Mouse (Mus musculus): ENCODE data around the gene Lmln. TPM values are rescaled to one million over a fixed set of nuclear protein-coding genes. Genes with fewer than 3 reads are reported as not detected.
"Not testable (repeated sequence)": the region's sequence is repeated elsewhere in the genome, so short reads cannot be mapped to it uniquely, and the experiment has no call there.

Lmln gene
- polyA plus RNA-seq, 1 experiment: 0.02 TPM

GRCm38 (mm10) chr16:33169471-33170034, 107.2 kb downstream of the Lmln start:
- Histone ChIP-seq H3K27me3 (replicated peaks) (peaks cover 2% of the 10 kb centered on the region), H3K9me3 (peaks cover 12% of the 10 kb centered on the region), H3K36me3 (replicated peaks; ENCODE audit: low read length) (no peaks in the 10 kb centered on the region), H3K4me1 (peaks cover 6% of the 10 kb centered on the region), H3K4me3 (replicated peaks) (peak overlapping the region; percentile 7)
- TF ChIP-seq GATA1 (IDR thresholded peaks at IDR 0.05; ENCODE audit: borderline replicate concordance, low read length) (no peak), FLI1 (IDR thresholded peaks at IDR 0.05; ENCODE audit: low read length) (no peak)

GRCm38 (mm10) chr16:33170716-33171587, 108.6 kb downstream of the Lmln start:
- Histone ChIP-seq H3K4me3 (replicated peaks) (no peak overlapping the region), H3K4me1 (peaks cover 10% of the 10 kb centered on the region), H3K36me3 (replicated peaks; ENCODE audit: low read length) (no peaks in the 10 kb centered on the region), H3K9me3 (peaks cover 16% of the 10 kb centered on the region), H3K27me3 (replicated peaks) (peaks cover 4% of the 10 kb centered on the region)
- TF ChIP-seq FLI1 (IDR thresholded peaks at IDR 0.05; ENCODE audit: low read length) (no peak), GATA1 (IDR thresholded peaks at IDR 0.05; ENCODE audit: borderline replicate concordance, low read length) (no peak)

- TF ChIP-seq FLI1 (IDR thresholded peaks at IDR 0.05; ENCODE audit: low read length) (no peak), GATA1 (IDR thresholded peaks at IDR 0.05; ENCODE audit: borderline replicate concordance, low read length) (no peak)
- Histone ChIP-seq H3K27me3 (replicated peaks) (peaks cover 4% of the 10 kb centered on the region), H3K4me1 (peaks cover 10% of the 10 kb centered on the region), H3K4me3 (replicated peaks) (no peak overlapping the region), H3K36me3 (replicated peaks; ENCODE audit: low read length) (no peaks in the 10 kb centered on the region), H3K9me3 (peaks cover 16% of the 10 kb centered on the region)
Observed at GRCm38 (mm10) chr16:33171800-33172199, 109.5 kb downstream of the Lmln start.

GRCm38 (mm10) chr16:33173151-33173550, 110.8 kb downstream of the Lmln start:
- Histone ChIP-seq H3K27me3 (replicated peaks) (peaks cover 4% of the 10 kb centered on the region), H3K4me1 (peaks cover 19% of the 10 kb centered on the region), H3K36me3 (replicated peaks; ENCODE audit: low read length) (no peaks in the 10 kb centered on the region), H3K4me3 (replicated peaks) (no peak overlapping the region), H3K9me3 (peaks cover 16% of the 10 kb centered on the region)
- TF ChIP-seq FLI1 (IDR thresholded peaks at IDR 0.05; ENCODE audit: low read length): no peak
- no peak for TF ChIP-seq GATA1 (IDR thresholded peaks at IDR 0.05; ENCODE audit: borderline replicate concordance, low read length)

- H3K9me3 ChIP-seq: peaks cover 16% of the 10 kb centered on the region
- TF ChIP-seq GATA1 (IDR thresholded peaks at IDR 0.05; ENCODE audit: borderline replicate concordance, low read length): no peak
- no peak for TF ChIP-seq FLI1 (IDR thresholded peaks at IDR 0.05; ENCODE audit: low read length)
- peaks cover 27% of the 10 kb centered on the region for H3K4me1 ChIP-seq
- H3K36me3 ChIP-seq (replicated peaks; ENCODE audit: low read length): no peaks in the 10 kb centered on the region
- peaks cover 3% of the 10 kb centered on the region for H3K27me3 ChIP-seq (replicated peaks)
- no peak overlapping the region for H3K4me3 ChIP-seq (replicated peaks)
Observed at GRCm38 (mm10) chr16:33174695-33175094, 112.4 kb downstream of the Lmln start.

- H3K9me3 ChIP-seq: peaks cover 16% of the 10 kb centered on the region
- not testable (repeated sequence) for H3K4me3 ChIP-seq (replicated peaks); H3K27me3 ChIP-seq (replicated peaks); H3K36me3 ChIP-seq (replicated peaks; ENCODE audit: low read length)
- H3K4me1 ChIP-seq: peaks cover 22% of the 10 kb centered on the region
Observed at GRCm38 (mm10) chr16:33176831-33177230, 114.5 kb downstream of the Lmln start.

Other genes with a start within 250 kb of the Lmln start
- gene Fyttd1, start 185.0 kb upstream of the Lmln start, polyA plus RNA-seq (2012; ENCODE audit: insufficient read depth, low replicate concordance): 22.1 and 57.2 TPM in 2 replicates
- gene Rubcn, start 184.8 kb upstream of the Lmln start, polyA plus RNA-seq (2012; ENCODE audit: insufficient read depth, low replicate concordance): 5.3 and 9.9 TPM in 2 replicates
- gene Lrch3, start 148.4 kb upstream of the Lmln start, polyA plus RNA-seq (2012; ENCODE audit: insufficient read depth, low replicate concordance): 2.7 TPM in 1 of 2 replicates, not detected in the other
- 3.3 TPM in 1 of 2 replicates, not detected in the other for gene Iqcg, start 6.3 kb upstream of the Lmln start, polyA plus RNA-seq (2012; ENCODE audit: insufficient read depth, low replicate concordance)
- gene Rpl35a, start 6.1 kb upstream of the Lmln start, polyA plus RNA-seq (2012; ENCODE audit: insufficient read depth, low replicate concordance): 18.9 and 136 TPM in 2 replicates
- gene Osbpl11, start 122.5 kb downstream of the Lmln start, polyA plus RNA-seq (2012; ENCODE audit: insufficient read depth, low replicate concordance): 1.1 TPM in 2 replicates
- 12.1 and 22.9 TPM in 2 replicates for gene Snx4, start 188.9 kb downstream of the Lmln start, polyA plus RNA-seq (2012; ENCODE audit: insufficient read depth, low replicate concordance)